Mouse (Mus musculus) liver, embryonic 14.5 days (tissue): Measurements from ENCODE around the gene Unc93b1. TPM values are rescaled to one million over a fixed set of nuclear protein-coding genes. Genes with fewer than 3 reads are reported as not detected.
"Not testable (repeated sequence)": the region's sequence is repeated elsewhere in the genome, so short reads cannot be mapped to it uniquely, and the experiment has no call there.

Source experiments
- ATAC-seq: fragments of 200-750 bp; cut with Nextera tagmentation; 2 replicates; pipeline ENCODE4 v1.8.0; 2017; ENCODE audit warnings: moderate number of reproducible peaks, mild to moderate bottlenecking, moderate library complexity; ENCODE audit not compliant: insufficient read depth
- DNase-seq, 3 experiments: peaks; one replicate each; pipeline ENCODE4 v3.0.0-alpha.2; 2012 to 2013; ENCODE audit warnings: low read depth in 3 of 3, low spot score in 3 of 3
- H3K27ac ChIP-seq: fragments of 300-500 bp; sonication (generic); 2 replicates; pipeline ENCODE4 v1.5.1; 2014; ENCODE audit warnings: moderate library complexity, mild to moderate bottlenecking, control low read depth, inconsistent platforms
- H3K27me3 ChIP-seq: fragments of 300-500 bp; sonication (generic); 2 replicates; pipeline ENCODE4 v1.6.1; 2014; ENCODE audit warnings: mild to moderate bottlenecking, low read length, moderate library complexity; ENCODE audit not compliant: control insufficient read depth, insufficient read depth
- H3K36me3 ChIP-seq: fragments of 300-500 bp; sonication (generic); replicated peaks from 2 replicates; pipeline ENCODE4 v1.6.1; 2014; ENCODE audit warnings: low read depth; ENCODE audit not compliant: control insufficient read depth, insufficient read depth
- H3K4me1 ChIP-seq, 2 experiments: fragments of 200-500 bp in 1 of 2; fragments of 300-500 bp in 1 of 2; sonication (generic) in 1 of 2; replicated peaks; 2 replicates each; pipeline ENCODE4 v1.6.1; 2012 to 2014; ENCODE audit warnings: antibody characterized with exemption in 1 of 2, inconsistent platforms in 1 of 2, low read length in 1 of 2; ENCODE audit not compliant: control insufficient read depth in 2 of 2, insufficient read depth in 2 of 2
- H3K4me2 ChIP-seq: fragments of 300-500 bp; sonication (generic); 2 replicates; pipeline ENCODE4 v1.6.1; 2014; ENCODE audit warnings: low read depth, mild to moderate bottlenecking, control low read depth, moderate library complexity
- H3K4me3 ChIP-seq, 2 experiments: fragments of 200-500 bp in 1 of 2; fragments of 300-500 bp in 1 of 2; sonication (generic) in 1 of 2; 2 replicates each; pipeline ENCODE4 v1.5.1; 2012 to 2014; ENCODE audit warnings: low read depth in 2 of 2, low read length in 2 of 2, mild to moderate bottlenecking in 2 of 2, control low read depth in 1 of 2, inconsistent platforms in 1 of 2, moderate library complexity in 1 of 2; ENCODE audit not compliant: insufficient read depth in 1 of 2
- H3K9ac ChIP-seq: fragments of 300-500 bp; sonication (generic); replicated peaks from 2 replicates; pipeline ENCODE4 v1.6.1; 2014; ENCODE audit warnings: mild to moderate bottlenecking, control low read depth, moderate library complexity
- H3K9me3 ChIP-seq: fragments of 300-500 bp; sonication (generic); 2 replicates; pipeline ENCODE4 v1.6.1; 2016; ENCODE audit warnings: low read length, mixed read lengths; ENCODE audit not compliant: control insufficient read depth
- CTCF ChIP-seq: IDR thresholded peaks from 2 replicates; pipeline ENCODE4 v1.5.1; 2016; ENCODE audit warnings: antibody characterized with exemption, low read depth, control low read depth
- EP300 ChIP-seq: IDR thresholded peaks from 2 replicates; pipeline ENCODE4 v1.6.1; 2016; ENCODE audit warnings: antibody characterized with exemption, low read depth
- WGBS: fragments of 180-500 bp; shearing (Covaris S2); extraction: QIAGEN DNeasy Blood & Tissue Kit; methylation state at CpG from one replicate; pipeline ENCODE4 v1.1.7; 2014; ENCODE audit not compliant: insufficient replicate concordance; 5-methylcytosine and 5-hydroxymethylcytosine counted together
- polyA plus RNA-seq, 2 experiments: library from polyadenylated mRNA; depleted of rRNA in 1 of 2; stranded (reverse) in 1 of 2; unstranded in 1 of 2; fragments of >200 nt; fragmentation: Nextera tagmentation in 1 of 2; extraction: Ambion mirVana in 1 of 2; gene quantifications; 2 replicates each; pipeline versions ENCODE4 v1.2.1 to v1.2.3; 2012 to 2014

The Unc93b1 gene
- polyA plus RNA-seq, 2 experiments: 14.7 to 19.8 TPM

DNA sequence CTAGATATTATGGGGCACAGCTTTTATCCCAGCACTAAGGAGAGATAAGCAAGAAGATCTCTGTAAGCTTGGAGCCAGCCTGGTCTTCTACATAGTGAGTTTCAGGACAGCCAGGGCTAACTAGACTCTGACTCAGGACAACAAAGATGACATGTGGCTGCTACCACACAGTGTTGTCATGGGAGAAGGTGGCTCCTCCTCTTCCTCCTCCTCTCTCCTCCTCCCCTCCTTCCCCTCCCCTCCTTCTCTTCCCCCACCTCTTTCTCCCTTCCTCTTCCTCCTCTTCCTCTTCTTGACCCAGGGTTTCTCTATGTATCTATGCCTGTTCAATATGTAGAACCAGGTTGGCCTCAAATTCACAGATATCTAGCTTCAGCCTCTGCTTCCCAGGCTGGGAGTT is 16.5 kb downstream of the Unc93b1 start:
- H3K36me3 ChIP-seq: no peaks in the 10 kb centered on the region
- no peaks in the 10 kb centered on the region; a peak in 1 of 4 replicates for H3K4me1 ChIP-seq
- no peak overlapping the region for H3K4me2 ChIP-seq
- H3K4me3 ChIP-seq: no peak overlapping the region
- H3K27ac ChIP-seq: no peak overlapping the region
- H3K9ac ChIP-seq: no peak overlapping the region
- H3K27me3 ChIP-seq: no peaks in the 10 kb centered on the region
- DNase-seq (no peak), ATAC-seq (no peak)
- no peaks in the 10 kb centered on the region for H3K9me3 ChIP-seq
- no peak for TF ChIP-seq EP300
- no peak for TF ChIP-seq CTCF

DNA sequence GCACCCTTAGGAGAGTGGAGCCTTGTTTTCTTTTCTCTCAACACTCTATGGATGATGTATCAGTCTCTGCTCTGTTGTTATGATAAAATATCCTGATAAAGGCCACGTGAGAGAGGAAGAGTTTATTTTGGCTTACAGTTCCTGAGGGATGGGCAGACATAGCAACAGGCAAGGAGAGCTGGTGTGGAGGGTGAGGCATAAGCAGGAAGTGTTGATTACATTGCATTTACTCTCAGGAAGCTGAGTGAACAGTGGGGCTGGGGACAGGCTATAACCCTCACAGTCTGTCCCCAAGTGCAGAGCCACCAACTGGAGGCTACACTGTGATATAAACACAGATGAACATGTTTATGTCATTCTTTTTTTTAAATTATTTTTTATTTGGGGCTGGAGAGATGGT is 17.1 kb downstream of the Unc93b1 start:
- 24% methylated on average over 1 of the region's 1 CpGs for WGBS

DNA sequence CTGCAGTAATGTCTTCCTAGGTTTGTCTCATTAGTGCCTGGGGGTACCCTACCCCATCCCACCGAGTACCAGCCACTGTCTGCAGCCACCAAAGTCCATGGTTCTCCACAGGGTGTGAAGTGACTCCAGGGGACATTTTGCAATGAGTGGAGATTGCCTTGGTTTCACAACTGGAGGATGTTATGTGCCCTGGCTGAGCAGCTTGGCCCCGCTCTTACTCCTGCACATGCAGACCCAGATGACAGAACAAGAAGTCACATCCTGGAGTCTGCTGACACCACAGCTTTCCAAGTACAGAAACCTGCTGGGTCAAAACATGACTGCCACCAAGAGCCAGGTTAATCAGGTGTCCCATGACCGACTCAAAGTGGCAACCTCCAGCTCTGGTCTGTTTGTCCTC is 20.0 kb downstream of the Unc93b1 start:
- H3K27ac ChIP-seq: no peak overlapping the region
- no peak for ATAC-seq
- no peak overlapping the region for H3K4me3 ChIP-seq
- H3K4me1 ChIP-seq: no peaks in the 10 kb centered on the region
- TF ChIP-seq EP300 (no peak), CTCF (no peak)
- H3K27me3 ChIP-seq: no peaks in the 10 kb centered on the region
- no peak for DNase-seq
- 57% methylated on average over 3 of the region's 3 CpGs for WGBS
- no peak overlapping the region for H3K9ac ChIP-seq
- H3K36me3 ChIP-seq: no peaks in the 10 kb centered on the region
- H3K4me2 ChIP-seq: no peak overlapping the region
- no peaks in the 10 kb centered on the region for H3K9me3 ChIP-seq

More for the DNA sequence above, 17.1 kb downstream of the Unc93b1 start:
- Histone ChIP-seq H3K36me3 (no peaks in the 10 kb centered on the region), H3K9me3 (no peaks in the 10 kb centered on the region), H3K27ac (no peak overlapping the region), H3K27me3 (no peaks in the 10 kb centered on the region), H3K4me1 (no peaks in the 10 kb centered on the region), H3K4me2 (no peak overlapping the region), H3K4me3 (no peak overlapping the region), H3K9ac (no peak overlapping the region)
- ATAC-seq (no peak), DNase-seq (no peak)
- TF ChIP-seq EP300 (no peak), CTCF (no peak)

DNA sequence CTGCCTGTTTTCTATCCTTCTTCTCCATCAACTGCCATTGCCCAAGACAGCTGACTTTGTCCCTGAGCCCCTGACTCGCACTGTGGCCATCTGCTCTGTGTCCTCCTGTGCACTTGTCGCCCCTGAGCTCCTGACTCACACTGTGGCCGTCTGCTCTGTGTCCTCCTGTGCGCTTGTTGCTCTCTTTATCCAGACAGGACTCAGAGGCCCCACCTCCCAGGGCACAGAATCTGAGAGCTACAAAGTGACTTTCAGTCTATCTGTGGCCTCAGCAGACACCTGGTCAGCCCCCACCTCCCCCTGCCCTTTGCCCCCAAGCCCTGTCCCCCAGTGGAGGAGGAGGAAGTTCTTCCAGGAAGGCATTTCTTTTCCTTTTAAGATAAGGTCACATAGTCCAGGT is 20.8 kb downstream of the Unc93b1 start:
- no peaks in the 10 kb centered on the region for H3K4me1 ChIP-seq
- DNase-seq (no peak), ATAC-seq (no peak)
- no peaks in the 10 kb centered on the region for H3K9me3 ChIP-seq
- no peak overlapping the region for H3K9ac ChIP-seq
- H3K27me3 ChIP-seq: no peaks in the 10 kb centered on the region
- H3K4me3 ChIP-seq: no peak overlapping the region
- H3K36me3 ChIP-seq: no peaks in the 10 kb centered on the region
- 34% methylated on average over 4 of the region's 4 CpGs for WGBS
- H3K27ac ChIP-seq: no peak overlapping the region
- TF ChIP-seq EP300 (no peak), CTCF (no peak)
- H3K4me2 ChIP-seq: no peak overlapping the region

DNA sequence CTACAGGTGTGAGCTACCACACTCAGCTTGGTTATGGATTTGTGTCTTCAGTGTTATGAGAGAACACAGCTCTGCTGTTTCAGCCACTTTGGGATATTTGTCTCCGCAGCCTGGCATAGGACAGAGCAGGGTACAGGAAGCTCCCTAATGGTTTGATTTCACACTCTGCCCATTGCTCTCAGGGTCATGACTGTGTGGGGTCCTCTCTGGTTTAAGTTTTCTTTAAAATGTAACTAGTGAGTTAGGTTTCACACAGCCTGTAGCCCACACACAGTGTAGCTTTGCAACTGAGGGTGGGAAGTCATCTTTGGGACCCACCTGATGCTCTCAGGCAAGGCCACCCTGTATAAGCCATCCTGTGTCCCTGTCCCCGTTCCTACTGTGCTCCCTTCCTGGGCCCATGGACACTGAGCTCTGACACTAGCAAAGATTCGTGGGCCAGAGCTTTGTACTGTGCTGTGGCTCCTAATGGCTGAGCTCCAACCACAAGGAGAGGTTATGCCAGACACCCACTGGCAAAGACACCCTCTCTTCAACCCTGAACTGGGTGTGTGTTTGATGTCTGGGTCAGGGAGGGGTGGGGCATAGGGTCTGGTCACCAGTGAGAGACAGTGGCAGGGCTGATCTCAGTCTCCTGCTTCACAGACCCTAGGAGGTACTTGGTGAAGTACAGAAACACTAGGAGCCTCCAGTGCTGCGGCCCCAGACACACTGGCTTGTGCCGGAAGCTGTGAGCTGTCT is 22.5 kb downstream of the Unc93b1 start:
- H3K36me3 ChIP-seq, H3K27me3 ChIP-seq, DNase-seq, H3K4me2 ChIP-seq, H3K9ac ChIP-seq, H3K9me3 ChIP-seq, H3K4me3 ChIP-seq, H3K27ac ChIP-seq, ATAC-seq, H3K4me1 ChIP-seq: not testable (repeated sequence)
- WGBS: 56% methylated on average over 5 of the region's 5 CpGs
